ENCODE assay signal across 19 mouse cellular contexts in the genomic region with DNA sequence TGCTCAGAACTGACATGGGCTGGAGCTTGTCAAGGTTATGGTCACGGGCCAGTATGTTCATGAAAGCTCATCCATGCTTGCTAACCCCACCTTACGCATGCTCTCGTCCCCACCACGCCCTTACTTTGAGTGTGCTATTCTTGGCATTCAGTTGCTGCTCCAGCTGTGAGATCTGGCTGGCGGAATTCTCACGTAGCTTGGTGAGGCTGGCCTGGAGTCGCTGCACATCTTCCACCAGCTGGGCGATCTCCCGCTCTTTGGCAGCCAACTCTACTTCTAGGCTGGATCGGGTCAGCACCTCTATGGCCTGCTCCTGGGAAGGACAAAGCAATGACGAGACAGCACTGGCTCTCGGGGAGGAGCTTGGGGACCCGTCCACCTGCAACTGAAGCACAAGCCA.
DNase-seq lines count a peak whose midpoint lies in the region; ATAC-seq and TF ChIP-seq lines count a peak whose summit lies in the region.
"Had no signal": no experiment of that assay in that cellular context is flagged by ENCODE, and none has a peak within 500 bp of the region (broad histone marks: within the 10 kb centered on the region; RNA-seq: fewer than 3 reads in every experiment).

No protein-coding gene starts in this region.

- H3K9me3 ChIP-seq in heart, embryonic 11.5 days (replicated peaks; ENCODE audit: control insufficient read depth, low read length), result no peaks in the 10 kb centered on the region
- H3K9me3 ChIP-seq in heart, postnatal 0 days (replicated peaks; ENCODE audit: control insufficient read depth, low read length), result no peaks in the 10 kb centered on the region
- H3K9me3 ChIP-seq: forebrain, embryonic 13.5 days; hindbrain, embryonic 15.5 days; limb, embryonic 12.5 days; liver, embryonic 12.5 days; lung, embryonic 15.5 days had no signal

- H3K9ac ChIP-seq in heart, embryonic 11.5 days (ENCODE audit: low read depth, low read length), result no peak overlapping the region
- no peak overlapping the region for H3K9ac ChIP-seq in heart, postnatal 0 days (replicated peaks; ENCODE audit: low read depth, low read length)
- H3K9ac ChIP-seq: forebrain, embryonic 13.5 days; hindbrain, embryonic 15.5 days; limb, embryonic 12.5 days; liver, embryonic 12.5 days; lung, embryonic 15.5 days had no signal

- H3K27me3 ChIP-seq in heart, embryonic 11.5 days (ENCODE audit: control insufficient read depth, insufficient read depth, low read length), result no peaks in the 10 kb centered on the region
- no peaks in the 10 kb centered on the region for H3K27me3 ChIP-seq in heart, postnatal 0 days (ENCODE audit: control insufficient read depth, insufficient read depth, low read length)
- H3K27me3 ChIP-seq: forebrain, embryonic 13.5 days; hindbrain, embryonic 15.5 days; limb, embryonic 12.5 days; liver, embryonic 12.5 days; lung, embryonic 15.5 days; Patski had no signal

- no peak for TF ChIP-seq EP300 in heart, postnatal 0 days (IDR thresholded peaks at IDR 0.05; ENCODE audit: low read depth)

- peak; percentile 96 for DNase-seq in heart, adult 11 months
- peak; percentile 24 for DNase-seq in urinary bladder, postnatal 14 days (ENCODE audit: low spot score)
- no peak for DNase-seq in urinary bladder, postnatal 10 days (ENCODE audit: low spot score)
- DNase-seq in heart, postnatal 0 days (ENCODE audit: low spot score), result peak; percentile 42
- DNase-seq in lung, postnatal 36 days, result peak; percentile 24
- DNase-seq in adrenal gland, adult 18-20 months (ENCODE audit: low spot score in 2 of 2), result no peak
- no peak for DNase-seq in ovary, postnatal 36 days (ENCODE audit: low spot score)
- DNase-seq: adrenal gland, postnatal 14 days; cerebellum, adult 18-20 months; thymus, postnatal 14 days had no signal

- H3K4me2 ChIP-seq in heart, embryonic 11.5 days, result no peak overlapping the region
- H3K4me2 ChIP-seq in heart, postnatal 0 days (ENCODE audit: low read depth, low read length), result no peak overlapping the region
- H3K4me2 ChIP-seq: forebrain, embryonic 13.5 days; hindbrain, embryonic 15.5 days; limb, embryonic 12.5 days; liver, embryonic 12.5 days; lung, embryonic 15.5 days had no signal

- H3K4me1 ChIP-seq in heart, embryonic 11.5 days (ENCODE audit: control insufficient read depth, insufficient read depth, low read length), result peaks cover 4% of the 10 kb centered on the region; the same call in 1 of the 2 replicates
- peaks cover 15% of the 10 kb centered on the region for H3K4me1 ChIP-seq in heart, postnatal 0 days (ENCODE audit: control insufficient read depth, insufficient read depth)
- H3K4me1 ChIP-seq: forebrain, embryonic 13.5 days; limb, embryonic 12.5 days; liver, embryonic 12.5 days; lung, embryonic 15.5 days had no signal

- no peak overlapping the region for H3K4me3 ChIP-seq in heart, embryonic 11.5 days (ENCODE audit: low read depth, low read length)
- no peak overlapping the region for H3K4me3 ChIP-seq in heart, postnatal 0 days (ENCODE audit: low read depth, low read length)
- H3K4me3 ChIP-seq: forebrain, embryonic 13.5 days; hindbrain, embryonic 15.5 days; limb, embryonic 12.5 days; liver, embryonic 12.5 days; lung, embryonic 15.5 days had no signal

- no peak for ATAC-seq in heart, embryonic 11.5 days (replicated peaks; ENCODE audit: insufficient number of reproducible peaks, low FRiP score, low TSS enrichment)
- peak; percentile 74 for ATAC-seq in heart, postnatal 0 days (ENCODE audit: insufficient read depth, low read depth)
- ATAC-seq: activated CD4-positive, CD25-positive, alpha-beta regulatory T cell, adult 4 months; forebrain, embryonic 13.5 days; intestine, embryonic 16.5 days; liver, embryonic 12.5 days; Patski had no signal

- 75% methylated on average over 13 of the region's 13 CpGs for WGBS in heart, embryonic 11.5 days (ENCODE audit: insufficient replicate concordance)
- WGBS in heart, postnatal 0 days, result 34% methylated on average over 13 of the region's 13 CpGs

- no peak overlapping the region for H3K27ac ChIP-seq in heart, embryonic 11.5 days (ENCODE audit: low read depth, low read length)
- H3K27ac ChIP-seq in heart, postnatal 0 days (ENCODE audit: low read depth), result peak overlapping the region; percentile 40
- H3K27ac ChIP-seq: forebrain, embryonic 13.5 days; hindbrain, embryonic 15.5 days; limb, embryonic 12.5 days; liver, embryonic 12.5 days; lung, embryonic 15.5 days had no signal

- TF ChIP-seq CTCF in heart, postnatal 0 days (IDR thresholded peaks at IDR 0.05; ENCODE audit: low read depth), result no peak

- peaks cover 17% of the 10 kb centered on the region for H3K36me3 ChIP-seq in heart, embryonic 11.5 days (ENCODE audit: control insufficient read depth, insufficient read depth, low read length)
- H3K36me3 ChIP-seq in heart, postnatal 0 days (replicated peaks; ENCODE audit: control insufficient read depth, insufficient read depth, low read length), result peaks cover 33% of the 10 kb centered on the region

Comparison
In these comparisons a context has a peak if more than half of its experiments do, and no peak if none do; other contexts are left out.
1. DNase-seq: peak in heart, adult 11 months (single experiment), urinary bladder, postnatal 14 days (single experiment), heart, postnatal 0 days (single experiment) and lung, postnatal 36 days (single experiment); none in urinary bladder, postnatal 10 days (single experiment), adrenal gland, adult 18-20 months (0 of 2) and ovary, postnatal 36 days (single experiment).